Mouse (Mus musculus) stomach, postnatal 0 days (tissue): ENCODE measurements at regions not wholly inside any gene's neighbourhood (a gene's known extent, or its start where the extent isn't known, plus 50 kb on each side); places are given as distances from the start of the nearest gene placed in this dataset.

Experiments used
- CTCF ChIP-seq: IDR thresholded peaks from 2 replicates; pipeline ENCODE4 v1.5.1; 2016; ENCODE audit warnings: antibody characterized with exemption, low read depth, mild to moderate bottlenecking, moderate library complexity
- EP300 ChIP-seq: optimal IDR thresholded peaks from 2 replicates; pipeline ENCODE3; 2016; ENCODE audit warnings: antibody characterized with exemption

DNA sequence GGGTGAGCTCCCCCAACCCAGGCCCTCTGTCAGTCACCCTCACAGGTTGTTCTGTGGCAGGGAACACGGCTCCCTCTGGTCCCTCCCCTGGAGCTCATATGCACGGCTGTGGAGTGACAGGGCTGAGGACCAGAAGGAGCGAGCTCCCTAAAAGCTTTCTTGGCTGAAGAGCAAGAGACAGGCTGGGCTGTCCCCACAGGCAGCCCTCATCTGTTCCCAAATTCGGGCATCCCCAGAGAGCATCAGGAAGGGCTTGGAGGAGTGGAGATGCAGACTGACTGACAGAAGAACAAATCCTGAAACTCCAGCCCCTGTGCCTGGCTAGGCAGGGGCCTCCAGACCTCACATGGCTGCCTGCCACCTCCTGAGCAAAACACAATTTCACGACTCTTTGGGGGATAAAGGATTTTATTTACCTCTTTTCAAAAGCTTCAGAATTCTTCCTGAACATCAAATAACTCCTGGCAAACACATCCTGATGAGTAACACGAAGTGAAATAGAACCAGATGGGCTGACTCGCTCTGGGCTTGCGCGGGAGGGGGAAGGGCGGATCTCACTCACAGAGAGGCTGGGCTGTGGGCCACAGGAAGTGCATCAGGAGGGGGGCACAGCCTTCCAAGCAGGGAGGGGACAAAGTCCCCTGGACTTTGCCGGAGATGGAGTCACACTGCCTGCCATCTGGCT is 232.7 kb upstream of the Zmiz1 start:
- TF ChIP-seq CTCF (no peak), EP300 (peak; percentile 83)
